Mouse (Mus musculus) right cerebral cortex, adult 2 months (tissue): ENCODE results near the gene Fam186b.
A peak's percentile ranks its signal among the peaks of the same experiment; 100 is the strongest.

Experiments used
- DNase-seq, 2 experiments: peaks; one replicate each; pipeline ENCODE4 v3.0.0; 2021 to 2022; ENCODE audit warnings: low spot score in 2 of 2

Fam186b gene

DNA sequence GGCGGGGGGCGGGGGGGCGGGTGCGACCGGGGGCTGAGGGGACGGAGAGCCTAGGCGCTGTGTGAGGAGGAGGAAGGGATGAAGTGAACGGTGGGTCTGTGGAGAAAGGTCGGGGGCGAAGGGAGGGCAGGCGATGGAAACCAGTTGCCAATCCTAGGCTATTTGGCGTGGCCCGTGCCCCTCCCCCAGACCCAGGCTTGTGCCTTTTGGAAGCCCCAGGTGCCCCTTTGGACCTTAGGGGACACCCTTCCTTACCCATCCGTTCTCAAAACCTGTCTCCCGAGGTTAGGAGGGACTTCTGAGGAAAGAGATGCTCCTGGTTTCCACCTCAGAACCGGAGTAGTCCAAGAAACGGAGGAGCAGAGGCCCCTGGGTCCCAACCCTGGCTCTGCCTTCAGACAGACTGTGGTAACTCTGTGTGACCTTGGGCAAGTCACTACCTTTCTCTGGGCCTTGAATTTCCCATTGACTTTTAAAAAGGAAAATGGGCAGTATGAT, at the start of gene Fam186b:
Gene Fam186b, minus strand, starts transcription at position 405 of the 498 bp plus-strand sequence.
- peak; percentile 35 to 37 for DNase-seq

- DNase-seq = no peak
Measured at GRCm38 (mm10) chr15:99344961-99345360, 49.3 kb upstream of the Fam186b start.

DNA sequence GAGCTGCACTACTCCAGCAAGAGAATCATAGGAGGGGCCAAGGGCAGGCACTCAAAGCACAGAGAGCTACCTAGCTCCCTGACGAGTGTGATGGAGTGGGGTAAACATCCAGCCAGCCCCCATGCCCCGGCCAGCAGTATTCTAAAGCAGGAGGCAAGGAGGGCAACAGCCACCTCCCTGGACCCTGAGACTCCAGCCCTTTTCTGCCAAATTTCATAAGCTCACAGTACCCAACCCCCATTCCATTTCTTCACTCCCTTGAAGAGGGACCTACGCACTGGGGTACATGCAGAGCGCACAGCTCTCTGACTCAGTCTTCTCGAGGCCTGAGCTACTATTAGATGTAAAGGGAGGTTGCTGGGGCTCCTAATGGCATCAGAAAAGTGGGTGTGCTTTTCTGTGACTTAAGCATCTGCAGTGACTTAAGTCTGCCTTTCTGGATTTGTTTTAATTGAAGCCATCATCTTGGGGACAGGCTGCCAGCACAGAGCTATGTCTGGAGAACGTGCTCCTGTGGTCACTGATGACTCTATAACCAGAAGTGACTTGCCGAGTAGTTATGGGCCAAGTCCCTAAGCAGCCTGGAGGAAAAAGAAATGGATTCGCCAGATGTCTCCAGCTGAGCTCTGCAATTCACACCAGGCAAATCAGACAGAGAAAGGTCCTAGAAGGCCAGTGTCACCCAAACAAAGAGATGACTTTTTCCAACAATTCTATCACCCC, 48.6 kb upstream of the Fam186b start:
- no peak for DNase-seq

GRCm38 (mm10) chr15:99343414-99344147, 47.9 kb upstream of the Fam186b start:
- DNase-seq = peak; percentile 56 to 62

DNA sequence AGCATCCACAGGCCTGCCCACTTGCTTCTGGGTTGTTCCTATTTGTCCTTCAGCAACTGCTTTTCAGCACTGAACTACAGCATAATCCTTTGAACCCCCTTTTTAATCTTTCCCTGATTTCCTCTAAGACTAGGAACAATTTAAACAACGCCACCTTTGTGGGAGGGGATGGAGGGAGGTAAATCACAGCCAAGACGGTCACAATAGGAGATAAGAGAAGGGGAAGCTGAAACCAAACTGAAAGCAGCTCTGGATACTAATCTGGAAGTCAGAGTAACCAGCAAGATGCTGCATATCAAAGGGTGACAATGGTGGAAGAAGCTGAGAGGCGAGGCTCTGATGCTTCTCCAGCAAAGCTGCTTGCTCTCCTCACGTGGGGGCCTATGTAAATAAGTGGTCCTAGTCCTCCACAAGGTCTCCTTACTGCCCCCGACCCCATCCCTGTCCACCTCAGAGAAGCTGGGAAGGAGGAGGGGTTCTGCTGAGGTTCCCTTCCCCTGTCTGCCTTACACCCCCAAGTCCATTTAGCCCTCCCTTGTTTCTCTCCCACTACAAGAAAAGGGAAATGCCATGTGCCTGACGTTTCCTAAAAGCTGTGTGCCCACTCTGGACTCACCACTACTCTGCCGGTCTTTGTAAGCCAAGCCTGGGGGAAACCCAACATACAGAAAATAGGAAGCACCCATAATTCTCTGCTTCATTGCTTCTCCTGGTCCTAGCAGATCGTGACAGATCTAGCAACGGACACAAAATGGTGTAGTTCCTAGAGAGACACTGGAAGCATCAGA, 46.7 kb upstream of the Fam186b start:
- DNase-seq = no peak

DNA sequence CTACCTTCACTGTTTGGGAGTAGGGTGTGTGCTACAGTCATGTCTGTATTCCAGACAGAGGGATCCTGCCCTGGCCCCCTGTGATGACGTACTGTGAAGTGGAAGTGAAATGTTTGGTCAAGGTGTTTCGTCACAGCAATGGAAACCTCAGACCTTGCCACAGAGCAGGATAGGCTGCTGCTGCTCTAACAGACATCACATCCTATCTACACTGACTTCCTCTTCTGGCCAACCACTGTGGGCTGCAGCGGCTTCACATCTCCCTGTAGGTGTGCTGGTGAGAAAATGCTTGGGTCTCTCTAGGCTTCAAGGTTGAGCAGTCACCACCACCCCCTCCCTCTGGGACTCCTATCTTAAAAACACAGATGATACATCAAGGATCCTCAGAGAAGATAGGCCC, 45.4 kb upstream of the Fam186b start:
- no peak for DNase-seq

DNA sequence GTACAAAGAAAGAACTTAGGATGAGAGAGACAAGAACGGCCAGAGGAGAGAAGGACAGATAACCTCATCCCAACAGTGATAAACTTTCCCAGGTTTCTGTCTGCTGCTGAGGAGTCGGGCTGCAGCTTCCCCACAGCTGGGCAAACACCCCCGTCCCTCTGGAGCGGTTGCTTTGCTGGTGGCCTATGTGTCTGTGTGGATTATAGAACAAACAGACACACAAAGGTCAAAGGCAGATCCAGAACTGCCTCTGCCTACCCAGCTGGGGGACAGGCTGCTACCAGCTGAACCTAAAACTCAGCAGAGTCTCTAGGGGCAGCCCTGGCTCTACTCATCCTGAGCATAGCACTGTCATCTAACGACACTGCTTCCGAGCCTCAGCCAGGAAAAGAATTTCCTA, 44.0 kb upstream of the Fam186b start:
- DNase-seq = no peak

DNA sequence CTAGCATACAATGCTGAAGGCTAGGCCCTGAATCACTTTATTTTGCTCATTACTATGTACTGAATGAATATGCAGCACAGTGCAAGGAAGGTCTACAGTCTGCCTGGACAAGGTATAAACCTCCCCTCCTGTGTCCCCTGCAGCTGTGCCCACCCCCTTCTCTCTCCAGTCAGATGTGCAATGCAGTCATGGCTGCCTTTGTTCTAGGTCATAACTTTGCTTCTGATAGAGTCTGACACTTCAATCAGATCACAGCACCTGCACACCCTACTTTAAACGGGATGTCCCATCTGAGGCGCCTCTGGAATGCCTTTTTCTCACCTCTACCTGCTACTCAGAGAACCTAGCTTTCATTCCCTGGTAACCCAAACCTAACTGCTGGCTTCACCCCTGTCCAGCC, 43.2 kb upstream of the Fam186b start:
- no peak for DNase-seq

DNA sequence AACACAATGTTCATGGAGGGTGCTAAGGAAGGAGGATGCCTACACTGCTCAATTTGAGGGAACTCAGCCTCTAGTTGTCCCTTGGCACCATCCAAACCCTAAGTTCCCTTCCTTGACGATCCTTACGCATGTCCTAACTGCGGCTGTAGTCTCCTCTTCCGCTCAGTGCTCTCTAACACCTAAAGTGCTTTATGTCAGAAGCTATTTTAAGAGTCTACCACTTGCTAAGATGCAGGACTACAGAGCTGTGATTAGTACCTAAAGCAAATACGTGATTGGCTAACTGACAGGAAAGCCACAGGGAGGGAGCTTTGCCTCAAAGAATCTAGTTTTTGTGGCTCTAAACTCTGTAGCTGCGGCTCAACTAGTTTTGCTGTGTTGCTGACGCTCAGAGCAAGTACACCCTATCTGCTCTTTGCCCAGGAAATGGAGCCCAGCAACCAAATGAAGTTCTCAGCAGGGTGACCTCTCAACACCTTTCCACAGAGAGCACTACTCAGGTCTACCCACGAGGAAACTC, 40.2 kb upstream of the Fam186b start:
- no peak for DNase-seq

DNA sequence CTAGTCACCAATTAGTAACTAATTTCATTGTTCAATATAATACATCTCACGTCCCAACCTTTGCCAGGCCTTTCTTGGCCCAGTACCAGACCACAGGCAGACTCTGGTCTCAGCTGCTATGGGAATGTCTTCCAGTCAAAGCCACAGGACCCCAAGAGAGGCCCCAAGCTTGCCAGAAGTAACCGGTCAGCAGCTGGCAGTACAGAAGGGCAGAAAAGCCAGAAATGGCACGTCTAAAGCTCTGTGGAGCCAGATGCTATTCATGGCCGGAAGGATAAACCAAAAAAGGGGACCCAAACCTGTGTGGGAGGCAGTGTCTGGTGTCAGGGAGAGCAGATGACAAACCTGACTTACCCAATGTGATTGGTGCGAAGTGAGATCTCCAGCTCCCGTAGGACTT, 38.8 kb upstream of the Fam186b start:
- no peak for DNase-seq

GRCm38 (mm10) chr15:99333676-99334065, 38.0 kb upstream of the Fam186b start:
- no peak for DNase-seq

GRCm38 (mm10) chr15:99332921-99333675, 37.4 kb upstream of the Fam186b start:
- DNase-seq = no peak

- DNase-seq = no peak
Measured at GRCm38 (mm10) chr15:99332111-99332510, 36.4 kb upstream of the Fam186b start.

DNA sequence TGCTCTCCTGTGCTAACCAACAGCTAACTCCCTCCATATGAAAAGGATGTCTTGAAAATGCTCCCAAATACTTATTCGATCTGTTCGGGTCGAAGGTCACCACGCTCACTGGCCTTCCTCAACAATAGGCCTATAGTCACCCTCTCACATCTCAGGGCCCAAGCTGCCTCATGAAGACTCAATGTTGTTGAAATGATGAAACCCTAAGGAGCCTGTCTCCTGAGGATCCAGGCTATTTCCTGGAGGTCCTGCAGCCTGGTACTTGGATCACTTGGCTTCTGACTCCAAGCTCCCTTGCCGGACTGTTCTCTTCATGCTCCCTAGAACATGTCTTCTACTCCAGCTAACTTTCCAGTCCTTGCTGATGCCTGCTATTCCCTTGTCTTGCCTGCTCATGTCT, 35.7 kb upstream of the Fam186b start:
- no peak for DNase-seq

GRCm38 (mm10) chr15:99330324-99330723, 34.6 kb upstream of the Fam186b start:
- no peak for DNase-seq

- DNase-seq = no peak
Measured at GRCm38 (mm10) chr15:99328011-99328410, 32.3 kb upstream of the Fam186b start.

DNA sequence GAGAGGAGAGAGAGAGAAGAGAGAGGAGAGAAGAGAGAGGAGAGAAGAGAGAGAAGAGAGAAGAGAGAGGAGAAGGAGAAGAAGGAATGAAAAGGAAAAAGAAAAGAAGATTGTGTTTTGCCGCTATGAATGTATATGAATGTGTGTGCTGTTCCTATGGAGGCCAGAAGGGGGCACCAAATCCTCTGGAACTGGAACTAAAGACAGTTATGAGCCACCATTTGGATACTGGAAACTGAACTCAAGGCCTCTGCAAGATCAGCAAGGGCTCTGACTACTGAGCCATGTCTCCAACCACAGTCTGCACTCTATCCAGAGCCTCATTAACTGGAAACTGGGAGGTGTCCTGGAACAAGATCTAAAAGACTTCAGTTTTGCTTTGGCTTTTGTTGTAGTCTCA, 31.3 kb upstream of the Fam186b start:
- DNase-seq = no peak

DNA sequence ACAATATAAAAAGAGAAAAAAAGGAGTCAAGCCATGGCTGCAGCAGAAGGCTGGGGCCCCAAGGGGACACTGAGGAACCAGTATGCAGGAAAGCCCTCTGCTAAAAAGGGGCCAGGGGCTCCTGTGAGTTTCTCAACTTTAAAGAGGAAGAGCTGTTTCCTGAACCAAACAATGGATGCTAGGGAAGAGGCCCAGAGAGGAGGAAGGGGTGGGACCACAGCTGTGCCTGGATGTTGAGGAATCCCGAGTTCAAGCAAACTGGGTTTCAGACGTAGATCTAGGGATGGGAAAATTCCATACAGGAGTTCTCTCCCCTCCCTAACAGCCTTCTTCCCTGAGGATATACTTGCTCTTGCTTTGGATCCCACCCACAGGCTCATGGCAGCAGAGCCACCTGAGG, 30.7 kb upstream of the Fam186b start:
- no peak for DNase-seq

GRCm38 (mm10) chr15:99325598-99325997, 29.9 kb upstream of the Fam186b start:
- no peak for DNase-seq

- DNase-seq = no peak
Measured at GRCm38 (mm10) chr15:99324151-99324550, 28.5 kb upstream of the Fam186b start.

GRCm38 (mm10) chr15:99320978-99321377, 25.3 kb upstream of the Fam186b start:
- no peak for DNase-seq
